Mouse (Mus musculus) forebrain, embryonic 14.5 days (tissue): ENCODE data around the gene Thbs2. TPM values are rescaled to one million over a fixed set of nuclear protein-coding genes. Genes with fewer than 3 reads are reported as not detected.

Source experiments
- ATAC-seq: fragments of 200-750 bp; cut with Nextera tagmentation; 2 replicates; pipeline ENCODE4 v1.8.0; 2017; ENCODE audit warnings: mild to moderate bottlenecking, moderate library complexity
- DNase-seq: peaks from one replicate; pipeline ENCODE4 v3.0.0-alpha.2; 2015; ENCODE audit warnings: low spot score
- H3K27ac ChIP-seq: fragments of 300-500 bp; sonication (generic); 2 replicates; pipeline ENCODE4 v1.5.1; 2014; ENCODE audit warnings: low read depth, mild to moderate bottlenecking, control low read depth, low read length, moderate library complexity
- H3K27me3 ChIP-seq: fragments of 300-500 bp; sonication (generic); replicated peaks from 2 replicates; pipeline ENCODE4 v1.6.1; 2014; ENCODE audit warnings: low read length, control low read depth, mixed read lengths; ENCODE audit not compliant: control insufficient read depth, insufficient read depth
- H3K36me3 ChIP-seq: fragments of 300-500 bp; sonication (generic); 2 replicates; pipeline ENCODE4 v1.6.1; 2014; ENCODE audit warnings: low read length, control low read depth; ENCODE audit not compliant: control insufficient read depth, insufficient read depth
- H3K4me1 ChIP-seq: fragments of 300-500 bp; sonication (generic); 2 replicates; pipeline ENCODE4 v1.6.1; 2014; ENCODE audit warnings: antibody characterized with exemption, low read length, control low read depth; ENCODE audit not compliant: control insufficient read depth, insufficient read depth
- H3K4me2 ChIP-seq: fragments of 300-500 bp; sonication (generic); 2 replicates; pipeline ENCODE4 v1.6.1; 2014; ENCODE audit warnings: mild to moderate bottlenecking, control low read depth, low read length
- H3K4me3 ChIP-seq: fragments of 300-500 bp; sonication (generic); 2 replicates; pipeline ENCODE4 v1.5.1; 2014; ENCODE audit warnings: low read depth, low read length, control low read depth
- H3K9ac ChIP-seq: fragments of 300-500 bp; sonication (generic); 2 replicates; pipeline ENCODE4 v1.6.1; 2014; ENCODE audit warnings: mild to moderate bottlenecking, low read length, control low read depth, moderate library complexity
- H3K9me3 ChIP-seq: fragments of 300-500 bp; sonication (generic); replicated peaks from 2 replicates; pipeline ENCODE4 v1.6.1; 2016; ENCODE audit warnings: low read length, control low read depth, mixed read lengths; ENCODE audit not compliant: control insufficient read depth
- WGBS: fragments of 180-500 bp; shearing (Covaris S2); extraction: QIAGEN DNeasy Blood & Tissue Kit; methylation state at CpG from one replicate; pipeline ENCODE4 v1.1.7; 2014; 5-methylcytosine and 5-hydroxymethylcytosine counted together
- polyA plus RNA-seq: library from polyadenylated mRNA; unstranded; fragments of >200 nt; fragmentation: Nextera tagmentation; extraction: Ambion mirVana; gene quantifications from 2 replicates; pipeline ENCODE4 v1.2.1, GENCODE M21; 2014

The Thbs2 gene
- polyA plus RNA-seq, 1 experiment from 2014 or later = 1.4 TPM

DNA sequence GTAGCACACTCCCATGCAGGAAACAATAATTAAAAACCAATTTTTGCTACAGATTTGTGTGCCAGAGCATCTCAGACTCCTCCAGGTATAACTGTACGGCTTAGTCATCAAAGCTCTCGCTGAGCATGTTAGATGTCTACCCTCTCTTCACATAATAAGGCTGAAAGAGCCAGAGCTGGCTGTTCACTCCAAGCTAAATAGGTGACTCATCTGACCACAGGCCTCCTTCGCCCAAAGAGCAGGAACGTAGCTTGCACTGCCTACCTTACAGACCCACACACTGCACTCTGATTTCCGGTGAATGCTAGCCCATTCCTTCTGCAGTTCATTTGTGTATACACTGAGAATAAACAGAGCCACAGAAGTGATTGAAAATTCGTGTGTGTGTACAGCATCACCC, 31.6 kb downstream of the Thbs2 start:
- 80% methylated on average over 6 of the region's 6 CpGs for WGBS
- Histone ChIP-seq H3K27ac (no peak overlapping the region), H3K9me3 (no peaks in the 10 kb centered on the region), H3K36me3 (no peaks in the 10 kb centered on the region), H3K4me3 (no peak overlapping the region), H3K9ac (no peak overlapping the region), H3K4me2 (no peak overlapping the region), H3K4me1 (no peaks in the 10 kb centered on the region), H3K27me3 (no peaks in the 10 kb centered on the region)
- ATAC-seq = no peak
- no peak for DNase-seq

DNA sequence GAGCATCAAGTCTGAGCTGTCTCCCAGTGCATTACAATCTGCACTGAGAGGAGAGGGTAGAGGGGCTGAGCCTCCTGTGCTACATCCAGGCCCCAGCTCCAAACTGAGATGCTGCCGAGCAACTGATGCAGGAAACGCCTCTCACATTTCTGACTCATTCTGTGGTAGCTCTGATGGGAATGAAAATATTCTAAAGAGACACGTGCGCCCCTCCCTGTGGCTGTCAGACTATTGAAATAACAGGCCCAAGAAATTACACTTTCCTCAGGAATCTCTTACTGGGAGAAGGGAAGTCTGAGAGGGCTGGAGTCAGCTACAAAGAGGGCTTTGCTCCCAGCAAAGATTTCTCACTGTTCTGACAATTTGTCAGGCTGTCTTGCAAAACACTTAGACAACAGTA, 34.3 kb downstream of the Thbs2 start:
- no peak overlapping the region for H3K4me3 ChIP-seq
- no peaks in the 10 kb centered on the region for H3K4me1 ChIP-seq
- H3K4me2 ChIP-seq = no peak overlapping the region
- WGBS = 76% methylated on average over 4 of the region's 4 CpGs
- ATAC-seq (no peak), DNase-seq (no peak)
- no peaks in the 10 kb centered on the region for H3K9me3 ChIP-seq
- no peaks in the 10 kb centered on the region for H3K27me3 ChIP-seq
- H3K27ac ChIP-seq = no peak overlapping the region
- H3K36me3 ChIP-seq = no peaks in the 10 kb centered on the region
- no peak overlapping the region for H3K9ac ChIP-seq

DNA sequence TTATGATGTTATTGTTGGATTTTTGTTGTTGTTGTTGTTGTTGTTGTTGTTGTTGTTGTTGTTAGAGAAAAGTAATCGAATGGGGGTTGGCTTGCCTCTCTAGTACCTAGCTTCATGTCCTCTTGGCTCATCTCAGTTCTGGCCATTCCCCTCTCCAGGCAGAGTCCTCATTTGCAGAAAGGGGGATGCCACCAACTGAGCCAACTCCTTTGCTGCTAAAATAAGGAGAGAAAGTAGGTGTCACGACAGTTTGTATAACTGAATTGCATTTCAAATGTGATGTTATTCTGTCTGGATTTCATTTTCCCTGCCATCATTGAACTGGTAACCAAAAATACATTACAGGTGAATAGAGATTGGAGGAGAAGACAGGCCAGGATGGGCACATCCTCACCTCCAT, 35.9 kb downstream of the Thbs2 start:
- 92% methylated on average over 2 of the region's 2 CpGs for WGBS
- H3K4me2 ChIP-seq = no peak overlapping the region
- no peak overlapping the region for H3K4me3 ChIP-seq
- no peaks in the 10 kb centered on the region for H3K36me3 ChIP-seq
- DNase-seq = no peak
- no peak overlapping the region for H3K9ac ChIP-seq
- H3K9me3 ChIP-seq = no peaks in the 10 kb centered on the region
- no peak overlapping the region for H3K27ac ChIP-seq
- no peak for ATAC-seq
- H3K4me1 ChIP-seq = no peaks in the 10 kb centered on the region
- H3K27me3 ChIP-seq = no peaks in the 10 kb centered on the region

DNA sequence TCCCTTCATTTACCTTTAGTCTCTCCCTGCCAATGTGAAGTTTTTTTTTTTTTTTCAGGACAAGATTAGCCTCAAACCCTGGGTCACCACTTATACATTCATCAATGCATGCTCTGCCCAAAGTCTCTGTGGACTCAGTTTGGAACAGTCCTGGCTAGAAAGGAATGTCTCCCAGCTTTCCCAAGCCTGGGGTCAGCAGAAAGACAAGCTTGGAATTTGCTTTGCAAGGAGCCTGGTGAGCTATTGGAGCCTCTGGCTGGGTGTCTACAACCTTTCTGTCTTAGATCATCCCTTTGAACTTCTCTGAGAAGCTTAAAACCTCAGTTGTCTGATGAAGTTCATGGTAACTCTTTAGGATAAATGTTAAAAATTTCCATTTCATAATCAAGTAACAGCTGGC, 36.9 kb downstream of the Thbs2 start:
- ATAC-seq (no peak), DNase-seq (no peak)
- H3K27me3 ChIP-seq = no peaks in the 10 kb centered on the region
- no peaks in the 10 kb centered on the region for H3K9me3 ChIP-seq
- H3K4me3 ChIP-seq = no peak overlapping the region
- H3K9ac ChIP-seq = no peak overlapping the region
- H3K4me2 ChIP-seq = no peak overlapping the region
- H3K4me1 ChIP-seq = no peaks in the 10 kb centered on the region
- no peaks in the 10 kb centered on the region for H3K36me3 ChIP-seq
- no peak overlapping the region for H3K27ac ChIP-seq

DNA sequence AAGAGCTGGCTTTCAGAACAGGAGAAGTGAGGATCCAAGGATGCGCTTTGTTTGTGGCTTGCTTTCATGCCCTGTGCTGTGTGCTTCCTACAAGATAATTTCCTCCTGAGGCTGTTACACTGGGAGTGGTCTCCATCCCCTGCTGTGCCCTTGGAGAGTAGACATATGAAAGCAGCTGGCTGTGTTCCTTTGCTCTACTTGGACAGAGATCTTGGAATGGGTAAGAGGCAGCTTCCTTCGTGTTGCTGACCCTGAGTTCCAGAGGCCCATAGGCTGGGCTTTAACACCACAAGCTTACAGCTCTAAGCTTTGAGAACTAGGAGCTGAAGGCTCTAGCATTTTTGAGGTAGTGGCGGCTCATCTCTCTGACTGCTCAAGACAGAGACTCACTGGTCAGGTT, 39.1 kb downstream of the Thbs2 start:
- WGBS = 81% methylated on average over 3 of the region's 3 CpGs
- Histone ChIP-seq H3K9ac (no peak overlapping the region), H3K27ac (no peak overlapping the region), H3K9me3 (no peaks in the 10 kb centered on the region), H3K4me3 (no peak overlapping the region), H3K27me3 (no peaks in the 10 kb centered on the region), H3K4me2 (no peak overlapping the region), H3K36me3 (no peaks in the 10 kb centered on the region), H3K4me1 (no peaks in the 10 kb centered on the region)
- DNase-seq (no peak), ATAC-seq (no peak)

DNA sequence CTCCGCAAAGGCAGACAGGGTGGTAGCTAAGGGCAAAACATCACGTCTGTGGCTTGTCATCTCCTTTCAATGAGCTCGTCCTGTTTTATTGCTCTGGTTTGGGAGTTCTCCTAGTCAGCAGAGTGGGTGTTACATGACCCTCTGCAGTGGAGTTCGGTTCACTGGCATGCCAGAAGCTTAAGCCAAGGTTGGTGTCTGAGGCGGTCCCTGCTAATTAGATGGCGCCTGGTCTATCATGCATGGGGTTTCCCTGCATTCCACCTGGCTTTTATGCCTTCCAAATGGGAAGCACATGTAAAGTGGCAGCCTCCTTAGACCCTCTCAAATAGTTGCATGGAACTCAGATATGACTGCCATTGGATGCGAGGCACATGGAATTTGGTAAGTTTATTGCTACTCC, 42.0 kb downstream of the Thbs2 start:
- Histone ChIP-seq H3K9ac (no peak overlapping the region), H3K4me3 (no peak overlapping the region), H3K4me2 (no peak overlapping the region), H3K27ac (no peak overlapping the region), H3K36me3 (no peaks in the 10 kb centered on the region), H3K27me3 (no peaks in the 10 kb centered on the region), H3K4me1 (no peaks in the 10 kb centered on the region), H3K9me3 (no peaks in the 10 kb centered on the region)
- DNase-seq = no peak
- no peak for ATAC-seq
- 86% methylated on average over 7 of the region's 7 CpGs for WGBS

DNA sequence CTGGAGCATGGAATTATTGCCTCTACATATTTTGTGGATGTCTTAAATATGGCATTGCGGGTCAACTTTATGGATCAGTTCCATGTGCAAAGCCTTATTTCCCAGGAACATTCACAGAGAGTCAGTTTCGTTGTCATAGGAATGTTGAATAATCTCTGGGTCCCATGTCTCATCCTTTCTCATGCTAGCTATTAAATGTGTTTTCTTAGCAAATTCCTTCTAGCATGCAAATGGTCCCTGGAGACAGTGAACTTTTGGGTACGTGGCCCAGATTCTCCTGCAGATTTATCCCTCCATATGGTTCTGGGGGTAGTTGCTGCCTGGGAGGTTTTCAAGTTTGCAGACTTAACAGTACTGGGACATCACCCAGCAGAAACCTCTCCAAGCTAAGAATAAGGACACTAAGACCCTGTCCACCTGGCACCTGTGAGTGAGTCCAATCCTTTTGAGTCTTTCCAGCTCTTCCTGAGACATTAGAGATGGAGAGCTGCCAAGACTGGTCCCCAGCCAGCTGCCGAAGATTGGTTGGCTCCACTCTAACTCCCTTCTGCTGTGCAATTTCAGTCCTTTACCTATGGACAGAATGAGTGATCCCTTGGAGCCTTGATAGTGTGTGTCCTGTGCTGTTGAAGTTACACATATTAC, 45.9 kb downstream of the Thbs2 start:
- ATAC-seq (no peak), DNase-seq (no peak)
- H3K27me3 ChIP-seq = no peaks in the 10 kb centered on the region
- H3K9ac ChIP-seq = no peak overlapping the region
- H3K36me3 ChIP-seq = no peaks in the 10 kb centered on the region
- no peaks in the 10 kb centered on the region for H3K4me1 ChIP-seq
- H3K27ac ChIP-seq = no peak overlapping the region
- H3K4me2 ChIP-seq = no peak overlapping the region
- 82% methylated on average over 4 of the region's 4 CpGs for WGBS
- H3K4me3 ChIP-seq = no peak overlapping the region
- H3K9me3 ChIP-seq = no peaks in the 10 kb centered on the region

DNA sequence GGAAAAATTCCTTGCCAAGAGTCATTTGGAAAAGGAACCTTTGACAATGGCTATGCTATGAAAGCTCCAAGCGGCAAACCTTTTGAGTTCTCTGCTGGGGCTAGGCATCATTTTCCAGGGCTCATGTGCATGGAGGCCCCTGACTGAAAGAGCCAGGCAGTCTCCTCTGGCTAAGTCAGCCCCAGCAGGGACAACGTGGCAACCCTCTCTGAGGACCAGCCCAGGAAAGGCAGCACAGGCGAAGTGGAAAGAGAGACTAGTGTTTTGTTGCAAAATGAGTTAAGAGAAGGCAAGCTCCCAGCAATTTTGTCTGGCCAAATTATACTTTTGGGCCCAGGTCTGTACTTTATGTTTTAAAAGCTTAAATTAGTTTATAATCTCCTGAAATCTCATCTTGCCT, 50.0 kb downstream of the Thbs2 start:
- 78% methylated on average over 3 of the region's 3 CpGs for whole genome bisulfite sequencing
- DNase-seq = no peak

DNA sequence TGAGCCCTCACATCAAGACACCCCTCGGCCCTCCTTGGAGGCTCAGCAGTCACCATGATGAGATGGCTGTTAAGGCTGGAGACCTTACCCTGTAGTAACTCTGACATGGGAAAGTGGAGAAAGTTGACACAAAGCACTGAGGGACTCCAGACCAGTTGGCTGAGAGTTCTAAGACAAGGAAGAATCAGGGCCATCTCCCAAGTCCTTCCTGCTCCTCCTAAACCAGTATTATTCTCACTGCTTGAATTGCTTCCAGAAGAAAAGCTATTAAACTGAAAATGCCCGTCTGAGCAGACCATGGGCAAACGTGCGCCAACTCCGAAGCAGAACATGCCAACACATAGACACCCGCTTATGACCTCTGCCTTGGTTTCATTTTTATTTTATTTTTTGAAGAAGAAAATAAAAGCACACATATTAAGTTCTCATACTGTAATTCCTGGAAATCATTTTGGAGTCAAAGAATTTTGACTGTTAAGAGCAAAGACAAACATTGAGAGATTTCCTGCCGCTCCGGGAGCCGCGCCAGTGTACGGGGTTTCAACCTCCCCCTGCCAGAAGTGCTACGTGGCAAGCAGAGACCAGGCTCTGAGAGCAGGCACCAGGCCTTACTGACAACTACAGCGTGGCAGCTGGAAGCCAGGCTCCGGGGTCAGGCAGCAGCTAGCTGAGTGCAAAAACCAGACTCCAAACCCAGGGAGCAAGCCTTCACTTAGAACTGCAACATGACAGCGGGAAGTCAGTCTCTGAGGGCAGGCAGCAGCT, 53.5 kb downstream of the Thbs2 start:
- WGBS = 91% methylated on average over 15 of the region's 15 CpGs
- no peak for DNase-seq
- H3K4me3 ChIP-seq = no peak overlapping the region

More for the DNA sequence above, 50.0 kb downstream of the Thbs2 start:
- H3K27me3 ChIP-seq = no peaks in the 10 kb centered on the region
- no peak for ATAC-seq
- H3K27ac ChIP-seq = no peak overlapping the region
- no peaks in the 10 kb centered on the region for H3K9me3 ChIP-seq
- H3K4me3 ChIP-seq = no peak overlapping the region
- no peaks in the 10 kb centered on the region for H3K4me1 ChIP-seq
- no peak overlapping the region for H3K4me2 ChIP-seq
- no peaks in the 10 kb centered on the region for H3K36me3 ChIP-seq
- H3K9ac ChIP-seq = no peak overlapping the region

More for the DNA sequence above, 53.5 kb downstream of the Thbs2 start:
- Histone ChIP-seq H3K27me3 (no peaks in the 10 kb centered on the region), H3K9ac (no peak overlapping the region), H3K4me2 (no peak overlapping the region), H3K4me1 (no peaks in the 10 kb centered on the region), H3K27ac (no peak overlapping the region), H3K9me3 (no peaks in the 10 kb centered on the region), H3K36me3 (no peaks in the 10 kb centered on the region)
- no peak for ATAC-seq
